Mouse (Mus musculus) liver, adult 2 months (tissue): ENCODE results near the gene Qrich2.

Experiments
- CTCF ChIP-seq: fragments of 200-500 bp; IDR thresholded peaks from 2 replicates; pipeline ENCODE4 v1.5.1; 2011; ENCODE audit warnings: low read depth, low read length, control low read depth
- POLR2A ChIP-seq: fragments of 200-500 bp; IDR thresholded peaks from 2 replicates; pipeline ENCODE4 v1.6.1; 2011; ENCODE audit warnings: low read length, control low read depth; ENCODE audit not compliant: insufficient read depth; ENCODE audit errors: extremely low read depth

- TF ChIP-seq CTCF: no peak
- no peak for TF ChIP-seq POLR2A
Measured at GRCm38 (mm10) chr11:116423214-116423613, 42.8 kb downstream of the Qrich2 start.
